Mouse (Mus musculus) cerebellum, postnatal 25 days (tissue): ENCODE measurements around the gene Defa25.
"Not testable (repeated sequence)": the region's sequence is repeated elsewhere in the genome, so short reads cannot be mapped to it uniquely, and the experiment has no call there.

Experiments used
- DNase-seq, 2 experiments: peaks; one replicate each; pipeline ENCODE4 v3.0.0; 2021; ENCODE audit warnings: mixed read lengths in 2 of 2

Defa25 gene

GRCm38 (mm10) chr8:21084142-21084541, at the start of gene Defa25:
Gene Defa25, plus strand, starts transcription at chr8:21084442.
- DNase-seq, result not testable (repeated sequence)

DNA sequence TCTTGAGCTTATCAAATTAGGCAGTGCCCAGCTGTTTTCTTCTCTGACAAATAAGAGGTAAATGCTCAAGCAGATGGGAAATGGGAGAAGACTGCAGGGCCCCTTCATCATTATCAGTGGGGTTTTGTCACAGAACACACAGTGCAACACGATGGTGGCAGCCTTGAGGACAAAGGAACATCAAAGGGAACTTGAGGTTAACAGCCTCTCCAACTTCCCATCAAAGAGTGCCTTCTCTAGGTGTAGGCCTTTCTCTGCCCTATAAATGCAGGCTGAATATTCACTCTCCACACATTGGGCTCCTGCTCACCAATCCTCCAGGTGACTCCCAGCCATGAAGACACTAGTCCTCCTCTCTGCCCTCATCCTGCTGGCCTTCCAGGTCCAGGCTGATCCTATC, 29.5 kb upstream of the Defa25 start, which contains the start of gene Defa23:
Gene Defa23 (plus strand): TSS at position 301 of the 400 bp plus-strand sequence.
- not testable (repeated sequence) for DNase-seq

GRCm38 (mm10) chr8:21064738-21065137, 19.5 kb upstream of the Defa25 start, which contains the start of gene Defa35:
Gene Defa35, plus strand, starts transcription at chr8:21065038.
- not testable (repeated sequence) for DNase-seq

- no peak for DNase-seq
Measured at GRCm38 (mm10) chr8:21093106-21093505, 8.9 kb downstream of the Defa25 start.

DNA sequence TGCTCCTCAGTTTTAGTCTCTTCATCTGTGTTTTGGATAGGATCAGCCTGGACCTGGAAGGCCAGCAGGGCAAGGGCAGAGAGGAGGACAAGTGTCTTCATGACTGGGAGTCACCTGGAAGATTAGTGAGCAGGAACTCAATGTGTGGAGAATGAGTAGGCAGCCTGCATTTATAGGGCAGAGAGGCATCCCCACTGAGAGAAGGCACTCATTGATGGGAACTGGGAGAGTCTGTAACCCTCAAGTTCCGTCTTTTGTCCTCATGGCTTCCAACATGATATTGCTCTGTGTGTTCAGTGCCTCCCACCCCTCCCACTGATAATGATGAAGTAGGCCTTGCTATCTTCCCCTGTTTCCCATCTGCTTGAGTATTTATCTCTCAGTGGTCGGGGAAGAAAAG, 11.7 kb downstream of the Defa25 start, which contains the start of gene Gm14851:
Gene Gm14851 (minus strand): TSS at position 101 of the 400 bp plus-strand sequence.
- not testable (repeated sequence) for DNase-seq

DNA sequence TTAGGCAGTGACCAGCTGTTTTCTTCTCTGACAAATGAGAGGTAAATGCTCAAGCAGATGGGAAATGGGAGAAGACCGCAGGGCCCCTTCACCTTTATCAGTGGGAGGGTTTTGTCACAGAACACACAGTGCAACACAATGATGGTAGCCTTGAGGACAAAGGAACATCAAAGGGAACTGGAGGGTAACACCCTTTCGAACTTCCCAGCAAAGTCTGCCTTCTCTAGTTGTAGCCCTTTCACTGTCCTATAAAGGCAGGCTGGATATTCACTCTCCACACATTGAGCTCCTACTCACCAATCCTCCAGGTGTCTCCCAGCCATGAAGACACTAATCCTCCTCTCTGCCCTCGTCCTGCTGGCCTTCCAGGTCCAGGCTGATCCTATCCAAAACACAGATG, 50.1 kb downstream of the Defa25 start, which contains the start of gene Defa30:
Gene Defa30 (plus strand): TSS at position 301 of the 400 bp plus-strand sequence.
- DNase-seq, result not testable (repeated sequence)
